Mouse (Mus musculus) hindbrain, embryonic 15.5 days (tissue): ENCODE measurements around the gene Kcnma1. TPM values are rescaled to one million over a fixed set of nuclear protein-coding genes. Genes with fewer than 3 reads are reported as not detected.
A peak's percentile ranks its signal among the peaks of the same experiment; 100 is the strongest.

Experiments
- ATAC-seq: fragments of 200-750 bp; cut with Nextera tagmentation; 2 replicates; pipeline ENCODE4 v1.8.0; 2017; ENCODE audit warnings: low read depth, moderate number of reproducible peaks, moderate TSS enrichment; ENCODE audit not compliant: low FRiP score
- H3K27ac ChIP-seq: fragments of 300-500 bp; sonication (generic); replicated peaks from 2 replicates; pipeline ENCODE4 v1.5.1; 2015; ENCODE audit warnings: mild to moderate bottlenecking, inconsistent platforms
- H3K27me3 ChIP-seq: fragments of 300-500 bp; sonication (generic); 2 replicates; pipeline ENCODE4 v1.6.1; 2015; ENCODE audit warnings: control low read depth, inconsistent platforms
- H3K36me3 ChIP-seq: fragments of 300-500 bp; sonication (generic); 2 replicates; pipeline ENCODE4 v1.6.1; 2015; ENCODE audit warnings: control low read depth, inconsistent platforms
- H3K4me1 ChIP-seq: fragments of 300-500 bp; sonication (generic); replicated peaks from 2 replicates; pipeline ENCODE4 v1.6.1; 2015; ENCODE audit warnings: control low read depth, inconsistent platforms
- H3K4me2 ChIP-seq: fragments of 300-500 bp; sonication (generic); 2 replicates; pipeline ENCODE4 v1.6.1; 2015; ENCODE audit warnings: moderate library complexity, mild to moderate bottlenecking, inconsistent platforms
- H3K4me3 ChIP-seq: fragments of 300-500 bp; sonication (generic); 2 replicates; pipeline ENCODE4 v1.5.1; 2015; ENCODE audit warnings: mild to moderate bottlenecking, inconsistent platforms
- H3K9ac ChIP-seq: fragments of 300-500 bp; sonication (generic); 2 replicates; pipeline ENCODE4 v1.6.1; 2015; ENCODE audit warnings: inconsistent platforms
- H3K9me3 ChIP-seq: fragments of 300-500 bp; sonication (generic); 2 replicates; pipeline ENCODE4 v1.6.1; 2016; ENCODE audit warnings: control low read depth, inconsistent platforms
- WGBS: fragments of 180-500 bp; shearing (Covaris S2); methylation state at CpG from one replicate; pipeline ENCODE4 v1.1.7; 2015; 5-methylcytosine and 5-hydroxymethylcytosine counted together
- polyA plus RNA-seq: library from polyadenylated mRNA; unstranded; fragments of >200 nt; fragmentation: Nextera tagmentation; extraction: Ambion mirVana; gene quantifications from 2 replicates; pipeline ENCODE4 v1.2.1, GENCODE M21; 2015

The Kcnma1 gene
- polyA plus RNA-seq, 1 experiment from 2014 or later = 16.6 TPM

DNA sequence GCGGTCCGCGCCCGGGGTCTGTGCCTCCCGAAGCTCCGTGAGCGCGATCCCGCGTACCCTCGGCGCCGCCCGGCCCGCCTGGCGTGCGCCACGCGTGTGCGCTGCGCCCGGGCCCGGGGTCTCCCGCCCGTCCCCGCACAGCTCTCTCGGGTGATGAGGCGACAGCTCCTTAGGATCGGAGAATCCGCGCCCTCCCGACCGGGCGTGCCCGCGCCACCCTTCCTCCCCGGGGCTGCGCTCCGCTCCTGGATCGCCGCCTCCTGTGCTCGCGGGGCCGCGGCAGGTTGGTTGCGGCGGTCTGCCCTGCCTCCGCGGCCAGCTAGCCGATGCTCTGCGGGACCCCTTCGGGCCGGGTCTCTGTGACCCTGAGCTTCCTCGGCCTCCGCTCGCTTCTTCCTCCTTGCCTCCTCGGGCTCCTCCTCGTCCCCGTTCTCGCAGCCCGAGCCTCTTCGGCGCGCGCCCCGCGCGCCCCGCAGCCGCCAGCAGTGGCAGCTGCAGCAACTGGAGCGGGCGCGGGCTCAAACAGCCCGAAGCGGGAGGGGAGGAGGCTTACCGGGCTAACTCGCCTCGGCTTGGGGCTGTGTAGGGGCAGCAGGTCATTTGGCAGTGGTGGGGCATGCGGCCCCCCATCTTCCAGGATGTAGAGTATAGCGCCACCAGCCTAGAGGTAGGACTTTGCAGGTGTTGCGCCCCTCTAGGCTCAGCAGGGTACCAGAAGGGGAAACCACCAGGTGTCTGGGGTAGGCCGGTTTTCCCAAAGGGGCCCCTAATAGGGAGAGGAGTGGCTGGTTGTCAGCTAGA, 9.6 kb downstream of the Kcnma1 start:
- peak overlapping the region; percentile 94 for H3K9ac ChIP-seq
- H3K27me3 ChIP-seq = peaks cover 8% of the 10 kb centered on the region
- peaks cover 38% of the 10 kb centered on the region for H3K4me1 ChIP-seq
- under 1% methylated on average over 59 of the region's 82 CpGs for whole genome bisulfite sequencing
- peak overlapping the region; percentile 79 for H3K4me2 ChIP-seq
- H3K9me3 ChIP-seq = no peaks in the 10 kb centered on the region
- peak; percentile 75 for ATAC-seq
- no peaks in the 10 kb centered on the region for H3K36me3 ChIP-seq
- H3K4me3 ChIP-seq = peak overlapping the region; percentile 80
- H3K27ac ChIP-seq = peak overlapping the region; percentile 95

DNA sequence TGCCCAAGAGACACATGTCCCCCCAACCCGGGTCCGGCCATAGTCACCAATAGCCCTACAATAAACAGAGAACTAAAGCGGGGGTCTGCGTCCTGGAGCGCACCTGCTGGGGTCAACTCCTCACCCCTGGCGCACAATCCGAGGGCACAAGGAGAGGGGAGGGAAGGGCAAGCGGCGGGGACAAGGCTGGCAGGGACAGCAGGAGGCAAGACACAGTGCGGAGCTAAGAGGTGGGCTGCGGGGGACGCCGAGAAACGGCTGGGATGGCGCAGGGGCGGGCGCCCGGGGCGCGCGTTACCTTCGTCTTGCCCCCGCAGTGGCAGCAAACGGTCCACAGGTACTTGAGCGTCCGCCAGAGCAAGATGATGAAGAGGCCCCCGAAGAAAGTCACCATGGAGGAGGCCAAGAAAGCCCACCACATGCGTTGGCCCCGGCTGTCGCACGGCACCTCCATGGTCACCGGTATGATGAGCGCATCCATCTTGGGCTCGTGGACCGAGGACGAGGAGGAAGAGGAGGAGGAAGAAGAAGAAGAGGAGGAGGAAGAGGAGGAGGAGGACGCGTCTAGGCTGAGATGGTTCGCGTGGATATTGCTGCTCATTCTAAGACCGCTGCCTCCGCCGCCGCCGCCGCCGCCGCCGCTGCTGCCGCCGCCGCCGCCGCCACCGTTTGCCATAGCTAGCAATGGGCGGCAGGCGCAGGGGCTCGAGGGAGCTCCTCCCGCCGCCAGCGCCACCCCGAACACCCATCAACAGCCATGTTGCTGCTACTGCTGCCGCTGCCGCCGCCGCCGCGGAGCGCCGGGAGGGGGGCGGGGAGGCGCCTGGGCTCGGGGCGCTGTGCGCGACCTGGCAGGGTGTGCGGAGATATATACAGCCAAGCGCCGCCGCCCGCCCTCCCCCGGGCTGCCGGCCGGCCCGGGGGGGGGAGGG, 10.6 kb downstream of the Kcnma1 start:
- Histone ChIP-seq H3K4me2 (peak overlapping the region; percentile 79), H3K27ac (peak overlapping the region; percentile 95), H3K27me3 (peaks cover 8% of the 10 kb centered on the region), H3K4me1 (peaks cover 38% of the 10 kb centered on the region), H3K9ac (peak overlapping the region; percentile 94), H3K4me3 (peak overlapping the region; percentile 80), H3K36me3 (no peaks in the 10 kb centered on the region), H3K9me3 (no peaks in the 10 kb centered on the region)
- under 1% methylated on average over 62 of the region's 85 CpGs for WGBS
- ATAC-seq = peak; percentile 69

DNA sequence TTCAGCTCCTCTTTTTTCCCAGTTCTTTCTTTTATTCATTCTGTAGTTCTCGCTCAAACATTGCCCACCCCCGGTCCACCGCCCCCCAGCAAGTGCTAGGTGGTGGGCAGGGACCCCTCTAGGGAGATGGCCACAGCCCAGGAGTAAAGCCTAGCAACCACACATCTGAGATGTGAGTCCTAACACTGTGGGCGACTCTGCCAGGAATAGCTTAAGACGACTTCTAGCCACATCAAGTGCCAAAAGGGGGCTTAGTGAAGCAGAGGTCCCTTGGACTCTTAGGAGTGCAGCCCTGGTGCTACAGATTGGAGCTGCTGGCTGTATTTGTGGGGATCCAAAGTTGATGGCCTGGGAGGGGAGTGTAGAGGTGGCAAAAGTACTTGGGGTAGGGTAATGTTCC, 11.6 kb downstream of the Kcnma1 start:
- peak overlapping the region; percentile 79 for H3K4me2 ChIP-seq
- H3K4me1 ChIP-seq = peaks cover 38% of the 10 kb centered on the region
- H3K9ac ChIP-seq = peak overlapping the region; percentile 22; the same call in 1 of the 2 replicates
- no peaks in the 10 kb centered on the region for H3K9me3 ChIP-seq
- H3K27me3 ChIP-seq = peaks cover 8% of the 10 kb centered on the region
- H3K4me3 ChIP-seq = peak overlapping the region; percentile 80
- no peak overlapping the region for H3K27ac ChIP-seq
- 63% methylated on average over 5 of the region's 5 CpGs for WGBS
- no peak for ATAC-seq
- no peaks in the 10 kb centered on the region for H3K36me3 ChIP-seq

DNA sequence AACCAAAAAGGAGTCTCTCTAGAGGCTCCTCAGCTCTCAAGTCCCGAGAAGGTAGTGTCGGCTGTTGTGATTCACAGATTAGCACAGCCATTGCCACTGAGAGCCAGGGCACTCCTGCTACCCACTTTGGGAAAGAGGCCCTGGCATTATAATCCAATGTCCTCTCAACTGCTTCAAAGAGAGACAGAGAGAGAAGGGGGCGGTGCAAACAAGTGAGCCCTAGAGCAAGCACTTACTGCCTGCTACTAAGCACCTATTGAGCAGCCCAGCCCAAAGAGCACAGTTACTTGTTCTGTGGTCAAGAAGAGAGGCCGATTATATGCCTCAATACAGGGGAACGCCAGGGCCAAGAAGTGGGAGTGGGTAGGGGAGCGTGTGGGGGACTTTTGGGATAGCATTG, 16.4 kb downstream of the Kcnma1 start:
- Histone ChIP-seq H3K4me3 (no peak overlapping the region), H3K4me2 (no peak overlapping the region), H3K4me1 (peaks cover 22% of the 10 kb centered on the region), H3K27me3 (no peaks in the 10 kb centered on the region), H3K27ac (no peak overlapping the region), H3K9ac (no peak overlapping the region), H3K9me3 (no peaks in the 10 kb centered on the region), H3K36me3 (no peaks in the 10 kb centered on the region)
- WGBS = 81% methylated on average over 6 of the region's 6 CpGs
- no peak for ATAC-seq

DNA sequence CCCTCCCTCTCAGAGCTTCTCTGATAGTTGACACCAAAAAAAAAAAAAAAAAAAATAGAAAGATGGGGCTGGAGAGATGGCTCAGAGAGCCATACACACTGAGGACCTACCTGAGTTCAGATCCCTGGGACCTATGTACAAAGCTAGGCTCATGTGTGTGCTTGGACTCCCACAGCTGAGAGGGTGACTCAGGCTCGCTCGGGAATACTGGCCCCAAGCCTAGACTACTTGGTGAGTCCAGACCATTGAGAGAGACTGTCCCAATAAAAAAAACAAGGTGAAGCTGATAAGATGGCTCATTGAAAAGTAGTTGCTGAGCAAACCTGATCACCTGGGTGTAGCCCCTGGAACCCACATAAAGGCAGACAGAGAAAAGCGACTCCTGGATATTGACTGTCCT, 18.5 kb downstream of the Kcnma1 start:
- ATAC-seq = no peak
- WGBS = 91% methylated on average over 3 of the region's 3 CpGs
- Histone ChIP-seq H3K27me3 (no peaks in the 10 kb centered on the region), H3K36me3 (no peaks in the 10 kb centered on the region), H3K4me2 (no peak overlapping the region), H3K9me3 (no peaks in the 10 kb centered on the region), H3K4me3 (no peak overlapping the region), H3K27ac (no peak overlapping the region), H3K4me1 (peaks cover 1% of the 10 kb centered on the region), H3K9ac (no peak overlapping the region)

DNA sequence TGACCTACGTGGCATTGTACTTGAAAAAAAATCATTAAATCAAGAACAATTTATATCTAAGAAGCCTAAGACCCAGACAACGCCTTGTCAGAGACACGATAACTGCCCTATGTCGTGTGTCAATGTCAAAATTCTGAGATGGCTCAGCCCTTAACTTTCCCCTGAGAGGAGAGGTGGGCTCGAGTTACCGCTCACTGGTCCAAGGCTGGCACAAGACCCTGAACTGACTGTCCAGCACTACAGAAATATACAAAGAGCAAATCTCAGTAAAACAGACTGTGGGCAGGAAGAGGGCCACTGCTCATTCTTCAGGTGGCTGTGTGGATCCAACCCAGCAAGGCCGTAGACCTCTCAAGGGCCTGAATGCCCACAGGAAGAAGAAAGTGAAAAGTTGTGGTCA, 23.4 kb downstream of the Kcnma1 start:
- WGBS = 89% methylated on average over 7 of the region's 7 CpGs
- Histone ChIP-seq H3K36me3 (no peaks in the 10 kb centered on the region), H3K4me2 (no peak overlapping the region), H3K9ac (no peak overlapping the region), H3K4me1 (peaks cover 3% of the 10 kb centered on the region; the same call in 1 of the 2 replicates), H3K9me3 (no peaks in the 10 kb centered on the region), H3K27ac (no peak overlapping the region), H3K27me3 (no peaks in the 10 kb centered on the region), H3K4me3 (no peak overlapping the region)
- no peak for ATAC-seq

DNA sequence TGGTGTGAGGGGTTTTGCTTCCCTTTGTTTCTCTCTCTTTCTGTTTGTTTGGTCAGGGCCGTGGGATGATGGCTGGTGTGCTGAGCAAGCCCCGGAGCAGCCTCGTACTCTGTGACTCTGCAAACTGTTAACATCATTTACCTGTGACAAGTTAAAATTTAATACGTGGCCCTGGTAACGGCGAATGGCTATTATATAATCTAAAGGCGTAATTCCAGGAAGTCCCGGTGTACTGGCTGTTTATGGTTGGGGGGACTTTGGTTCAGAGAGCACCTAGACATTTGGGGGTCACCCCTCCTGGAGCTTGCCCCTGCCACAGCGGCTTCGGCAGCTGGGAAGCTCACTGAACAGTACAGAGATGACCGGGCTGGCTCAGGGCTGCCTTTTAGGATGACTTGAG, 24.6 kb downstream of the Kcnma1 start:
- Histone ChIP-seq H3K9me3 (no peaks in the 10 kb centered on the region), H3K4me3 (no peak overlapping the region), H3K4me1 (peaks cover 3% of the 10 kb centered on the region; the same call in 1 of the 2 replicates), H3K9ac (no peak overlapping the region), H3K27ac (no peak overlapping the region), H3K4me2 (no peak overlapping the region), H3K36me3 (no peaks in the 10 kb centered on the region), H3K27me3 (no peaks in the 10 kb centered on the region)
- no peak for ATAC-seq
- WGBS = 82% methylated on average over 11 of the region's 11 CpGs

DNA sequence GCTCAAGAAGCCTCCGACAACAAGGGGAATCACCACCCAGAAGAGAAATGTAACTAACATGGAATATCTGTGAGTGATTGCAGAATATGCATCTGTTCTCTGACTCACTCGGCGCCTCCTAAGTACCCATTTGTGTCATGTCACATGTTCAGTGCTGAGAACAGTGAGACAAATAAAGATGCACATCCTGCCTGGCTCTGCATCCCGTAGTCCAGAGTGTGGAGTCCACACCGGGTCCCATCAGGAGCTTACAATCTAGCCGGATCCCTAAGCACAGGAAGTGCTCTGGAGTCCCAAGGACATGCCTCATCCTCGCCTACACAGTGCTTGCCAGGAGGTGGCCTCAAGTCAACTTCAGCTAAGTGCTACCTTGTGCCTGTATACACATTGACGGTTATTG, 32.1 kb downstream of the Kcnma1 start:
- no peak for ATAC-seq
- no peak overlapping the region for H3K9ac ChIP-seq
- no peak overlapping the region for H3K4me3 ChIP-seq
- H3K36me3 ChIP-seq = no peaks in the 10 kb centered on the region
- H3K27me3 ChIP-seq = no peaks in the 10 kb centered on the region
- H3K9me3 ChIP-seq = no peaks in the 10 kb centered on the region
- 87% methylated on average over 8 of the region's 8 CpGs for WGBS
- no peaks in the 10 kb centered on the region for H3K4me1 ChIP-seq
- no peak overlapping the region for H3K27ac ChIP-seq
- H3K4me2 ChIP-seq = no peak overlapping the region

DNA sequence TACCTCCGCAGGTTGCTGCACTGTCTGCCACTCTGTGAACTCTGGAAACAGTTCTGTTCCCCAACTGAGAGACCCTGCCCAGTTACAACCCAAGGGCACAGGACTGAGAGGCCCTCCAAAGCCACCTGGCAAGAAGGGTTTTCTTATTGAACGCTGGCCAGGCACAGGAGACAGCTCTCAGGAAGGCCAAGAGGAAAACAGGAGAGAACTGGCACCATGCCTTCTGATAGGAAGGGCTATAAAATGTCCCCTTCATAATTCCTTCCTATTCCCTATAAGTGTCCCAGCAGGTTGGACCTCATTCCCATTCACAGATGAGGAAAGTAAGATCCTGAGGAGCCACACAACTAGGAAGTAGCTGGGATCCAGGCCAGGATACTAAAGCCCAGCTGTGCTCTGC, 39.6 kb downstream of the Kcnma1 start:
- Histone ChIP-seq H3K36me3 (no peaks in the 10 kb centered on the region), H3K4me1 (no peaks in the 10 kb centered on the region), H3K4me2 (no peak overlapping the region), H3K27me3 (no peaks in the 10 kb centered on the region), H3K9me3 (no peaks in the 10 kb centered on the region), H3K4me3 (no peak overlapping the region), H3K27ac (no peak overlapping the region), H3K9ac (no peak overlapping the region)
- no peak for ATAC-seq
- WGBS = 90% methylated on average over 2 of the region's 2 CpGs

DNA sequence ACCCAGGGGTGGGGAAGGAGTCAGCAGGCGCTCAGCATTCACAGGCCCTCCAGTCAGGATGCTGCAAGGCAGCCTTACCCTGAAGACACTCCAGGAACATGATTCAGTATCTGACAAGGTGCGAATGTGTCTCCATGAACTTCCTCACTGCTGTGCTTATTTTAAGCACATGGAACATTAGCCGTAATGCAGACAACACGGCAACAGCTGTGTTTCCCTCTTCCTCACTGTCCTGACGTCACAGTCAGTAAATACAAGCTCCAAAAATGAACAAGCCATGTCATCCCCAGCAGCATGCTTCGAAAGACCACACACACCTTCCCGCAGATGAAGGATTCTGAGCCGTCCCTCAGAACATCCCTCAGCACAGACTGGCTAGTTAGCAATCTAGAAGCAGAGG, 47.8 kb downstream of the Kcnma1 start:
- Histone ChIP-seq H3K27ac (no peak overlapping the region), H3K4me1 (no peaks in the 10 kb centered on the region), H3K9me3 (no peaks in the 10 kb centered on the region), H3K36me3 (no peaks in the 10 kb centered on the region), H3K4me2 (no peak overlapping the region), H3K4me3 (no peak overlapping the region), H3K27me3 (no peaks in the 10 kb centered on the region), H3K9ac (no peak overlapping the region)
- no peak for ATAC-seq
- WGBS = 82% methylated on average over 8 of the region's 8 CpGs

DNA sequence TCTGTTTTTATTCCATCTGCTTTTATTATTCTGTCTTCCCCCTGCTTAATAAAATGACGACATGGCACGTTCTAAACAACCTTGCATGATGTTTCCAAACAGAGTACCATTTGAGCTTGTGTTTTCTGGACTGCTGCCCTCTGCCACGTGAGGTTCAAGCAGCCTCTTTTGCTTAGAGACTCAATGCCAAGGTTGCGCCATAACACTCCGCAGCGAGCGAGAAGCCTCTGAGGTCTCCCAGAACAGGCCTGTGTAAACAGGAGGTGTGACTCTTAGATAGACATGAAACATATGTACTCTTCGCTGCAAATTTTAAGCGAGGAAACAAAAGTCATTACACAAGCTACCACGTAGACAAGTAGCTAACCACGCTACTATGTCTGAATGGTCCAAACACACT, 55.2 kb downstream of the Kcnma1 start:
- WGBS = 86% methylated on average over 11 of the region's 11 CpGs
- H3K9me3 ChIP-seq = no peaks in the 10 kb centered on the region
- no peak overlapping the region for H3K4me2 ChIP-seq
- ATAC-seq = no peak
- H3K9ac ChIP-seq = no peak overlapping the region
- no peak overlapping the region for H3K27ac ChIP-seq
- no peaks in the 10 kb centered on the region for H3K4me1 ChIP-seq
- H3K36me3 ChIP-seq = no peaks in the 10 kb centered on the region
- H3K4me3 ChIP-seq = no peak overlapping the region
- H3K27me3 ChIP-seq = no peaks in the 10 kb centered on the region

DNA sequence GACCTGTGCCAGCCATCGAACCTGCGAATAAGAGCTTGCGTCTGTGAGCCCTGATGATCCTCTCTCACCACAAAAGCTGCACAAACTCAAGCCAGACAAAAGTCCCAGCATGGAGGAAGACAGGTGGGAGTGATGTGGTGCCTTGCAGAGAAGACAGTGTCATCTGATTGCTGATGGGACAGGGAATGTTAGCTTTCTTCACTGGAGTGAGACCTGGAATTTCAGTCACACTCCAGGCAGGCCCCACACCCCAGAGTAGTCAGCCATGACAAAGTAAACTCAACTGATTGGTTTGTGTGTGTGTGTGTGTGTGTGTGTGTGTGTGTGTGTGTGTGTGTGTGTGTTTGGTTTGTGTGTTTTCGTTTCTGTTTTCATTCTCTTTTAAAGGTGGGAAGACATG, 57.0 kb downstream of the Kcnma1 start:
- WGBS = 79% methylated on average over 4 of the region's 4 CpGs
- no peak for ATAC-seq

More for the DNA sequence above, 57.0 kb downstream of the Kcnma1 start:
- Histone ChIP-seq H3K36me3 (no peaks in the 10 kb centered on the region), H3K27me3 (no peaks in the 10 kb centered on the region), H3K9me3 (no peaks in the 10 kb centered on the region), H3K4me3 (no peak overlapping the region), H3K4me1 (no peaks in the 10 kb centered on the region), H3K4me2 (no peak overlapping the region), H3K27ac (no peak overlapping the region), H3K9ac (no peak overlapping the region)
